Mouse (Mus musculus): Measurements from ENCODE around the gene Apeh. TPM values are rescaled to one million over a fixed set of nuclear protein-coding genes. Genes with fewer than 3 reads are reported as not detected.

Apeh gene
- polyA plus RNA-seq, 1 experiment from 2014 or later: 58.6 TPM

GRCm38 (mm10) chr9:108067900-108068299 lies 26.5 kb downstream of the Apeh start:
- H3K36me3 ChIP-seq: peaks cover 47% of the 10 kb centered on the region

GRCm38 (mm10) chr9:108067199-108067598 lies 27.2 kb downstream of the Apeh start:
- no peak for ATAC-seq (ENCODE audit: low FRiP score)
- WGBS: 83% methylated on average over 7 of the region's 7 CpGs

More at GRCm38 (mm10) chr9:108067900-108068299, 26.5 kb downstream of the Apeh start:
- Histone ChIP-seq H3K27me3 (no peaks in the 10 kb centered on the region), H3K4me2 (replicated peaks) (no peak overlapping the region), H3K4me3 (no peak overlapping the region), H3K9ac (no peak overlapping the region; the same call in 1 of the 2 replicates), H3K27ac (no peak overlapping the region), H3K9me3 (replicated peaks) (no peaks in the 10 kb centered on the region), H3K4me1 (no peaks in the 10 kb centered on the region)
- ATAC-seq (ENCODE audit: low FRiP score): peak; percentile 42
- 24% methylated on average over 8 of the region's 8 CpGs for WGBS

GRCm38 (mm10) chr9:108065491-108066011 lies 28.9 kb downstream of the Apeh start:
- no peaks in the 10 kb centered on the region for H3K4me1 ChIP-seq
- H3K9me3 ChIP-seq (replicated peaks): no peaks in the 10 kb centered on the region
- H3K4me3 ChIP-seq: no peak overlapping the region
- H3K9ac ChIP-seq: no peak overlapping the region
- ATAC-seq (ENCODE audit: low FRiP score): no peak
- peaks cover 48% of the 10 kb centered on the region for H3K36me3 ChIP-seq
- no peak overlapping the region for H3K4me2 ChIP-seq (replicated peaks)
- WGBS: 50% methylated on average over 5 of the region's 5 CpGs
- H3K27ac ChIP-seq: no peak overlapping the region
- no peaks in the 10 kb centered on the region for H3K27me3 ChIP-seq

More at GRCm38 (mm10) chr9:108067199-108067598, 27.2 kb downstream of the Apeh start:
- Histone ChIP-seq H3K9ac (no peak overlapping the region), H3K9me3 (replicated peaks) (no peaks in the 10 kb centered on the region), H3K4me2 (replicated peaks) (no peak overlapping the region), H3K4me3 (no peak overlapping the region), H3K36me3 (peaks cover 51% of the 10 kb centered on the region), H3K4me1 (no peaks in the 10 kb centered on the region), H3K27me3 (no peaks in the 10 kb centered on the region), H3K27ac (no peak overlapping the region)

- WGBS: 87% methylated on average over 12 of the region's 12 CpGs
- Histone ChIP-seq H3K4me2 (replicated peaks) (no peak overlapping the region), H3K9me3 (replicated peaks) (no peaks in the 10 kb centered on the region), H3K9ac (no peak overlapping the region), H3K36me3 (peaks cover 58% of the 10 kb centered on the region), H3K4me3 (no peak overlapping the region), H3K4me1 (no peaks in the 10 kb centered on the region), H3K27me3 (no peaks in the 10 kb centered on the region), H3K27ac (no peak overlapping the region)
- no peak for ATAC-seq (ENCODE audit: low FRiP score)
Observed at GRCm38 (mm10) chr9:108063361-108063760, 31.0 kb downstream of the Apeh start.

- Histone ChIP-seq H3K27ac (0 out of 2 replicates have a peak overlapping the region, but pooled peaks have one; percentile 12), H3K4me3 (no peak overlapping the region), H3K9me3 (replicated peaks) (no peaks in the 10 kb centered on the region), H3K4me2 (replicated peaks) (no peak overlapping the region), H3K36me3 (peaks cover 70% of the 10 kb centered on the region), H3K9ac (no peak overlapping the region), H3K27me3 (no peaks in the 10 kb centered on the region), H3K4me1 (no peaks in the 10 kb centered on the region)
- ATAC-seq (ENCODE audit: low FRiP score): 0 out of 2 replicates have a peak, but pooled peaks have one; percentile 23
- 86% methylated on average over 3 of the region's 3 CpGs for WGBS
Observed at GRCm38 (mm10) chr9:108062142-108062541, 32.3 kb downstream of the Apeh start.

- Histone ChIP-seq H3K4me2 (replicated peaks) (no peak overlapping the region), H3K27me3 (no peaks in the 10 kb centered on the region), H3K9ac (no peak overlapping the region; the same call in 1 of the 2 replicates), H3K4me1 (peaks cover 2% of the 10 kb centered on the region; the same call in 1 of the 2 replicates), H3K36me3 (peaks cover 86% of the 10 kb centered on the region), H3K9me3 (replicated peaks) (no peaks in the 10 kb centered on the region), H3K27ac (no peak overlapping the region), H3K4me3 (no peak overlapping the region)
- no peak for ATAC-seq (ENCODE audit: low FRiP score)
- 96% methylated on average over 9 of the region's 9 CpGs for WGBS
Observed at GRCm38 (mm10) chr9:108058291-108058690, 36.1 kb downstream of the Apeh start.

GRCm38 (mm10) chr9:108057262-108057562 lies 37.2 kb downstream of the Apeh start:
- peaks cover 77% of the 10 kb centered on the region for H3K36me3 ChIP-seq
- no peak overlapping the region for H3K4me2 ChIP-seq (replicated peaks)
- no peak for ATAC-seq (ENCODE audit: low FRiP score)

GRCm38 (mm10) chr9:108056361-108057261 lies 37.8 kb downstream of the Apeh start:
- Histone ChIP-seq H3K4me1 (peaks cover 6% of the 10 kb centered on the region; the same call in 1 of the 2 replicates), H3K9ac (no peak overlapping the region), H3K4me2 (replicated peaks) (no peak overlapping the region), H3K27ac (no peak overlapping the region), H3K36me3 (peaks cover 77% of the 10 kb centered on the region), H3K4me3 (no peak overlapping the region), H3K27me3 (no peaks in the 10 kb centered on the region), H3K9me3 (replicated peaks) (no peaks in the 10 kb centered on the region)
- 75% methylated on average over 28 of the region's 28 CpGs for WGBS
- no peak for ATAC-seq (ENCODE audit: low FRiP score)

More at GRCm38 (mm10) chr9:108057262-108057562, 37.2 kb downstream of the Apeh start:
- Histone ChIP-seq H3K27ac (no peak overlapping the region), H3K27me3 (no peaks in the 10 kb centered on the region), H3K4me3 (no peak overlapping the region), H3K9me3 (replicated peaks) (no peaks in the 10 kb centered on the region), H3K4me1 (peaks cover 6% of the 10 kb centered on the region; the same call in 1 of the 2 replicates), H3K9ac (no peak overlapping the region)
- 87% methylated on average over 5 of the region's 5 CpGs for WGBS

GRCm38 (mm10) chr9:108055661-108056237 lies 38.7 kb downstream of the Apeh start:
- Histone ChIP-seq H3K27me3 (no peaks in the 10 kb centered on the region), H3K4me3 (no peak overlapping the region), H3K9ac (no peak overlapping the region), H3K4me1 (peaks cover 6% of the 10 kb centered on the region; the same call in 1 of the 2 replicates), H3K4me2 (replicated peaks) (no peak overlapping the region), H3K9me3 (replicated peaks) (no peaks in the 10 kb centered on the region), H3K36me3 (peaks cover 84% of the 10 kb centered on the region), H3K27ac (no peak overlapping the region)
- ATAC-seq (ENCODE audit: low FRiP score): no peak
- 88% methylated on average over 6 of the region's 6 CpGs for WGBS

GRCm38 (mm10) chr9:108055061-108055460 lies 39.3 kb downstream of the Apeh start:
- Histone ChIP-seq H3K4me2 (replicated peaks) (no peak overlapping the region), H3K9me3 (replicated peaks) (no peaks in the 10 kb centered on the region), H3K4me1 (peaks cover 10% of the 10 kb centered on the region), H3K9ac (no peak overlapping the region), H3K27ac (no peak overlapping the region), H3K4me3 (no peak overlapping the region), H3K27me3 (no peaks in the 10 kb centered on the region), H3K36me3 (peaks cover 87% of the 10 kb centered on the region)
- ATAC-seq (ENCODE audit: low FRiP score): no peak
- 81% methylated on average over 1 of the region's 1 CpGs for WGBS

- H3K36me3 ChIP-seq: peaks cover 82% of the 10 kb centered on the region
- H3K4me3 ChIP-seq: no peak overlapping the region
- peaks cover 16% of the 10 kb centered on the region for H3K4me1 ChIP-seq
- no peak overlapping the region for H3K9ac ChIP-seq
- H3K4me2 ChIP-seq (replicated peaks): no peak overlapping the region
- ATAC-seq (ENCODE audit: low FRiP score): no peak
- 92% methylated on average over 22 of the region's 22 CpGs for WGBS
- H3K27me3 ChIP-seq: no peaks in the 10 kb centered on the region
- H3K9me3 ChIP-seq (replicated peaks): no peaks in the 10 kb centered on the region
- no peak overlapping the region for H3K27ac ChIP-seq
Observed at GRCm38 (mm10) chr9:108054331-108055040, 39.9 kb downstream of the Apeh start.
